8 mouse cellular contexts compared by ENCODE assay signal in genomic region chr7:28464416-28465212, GRCm38 (mm10). TPM values are rescaled to one million over a fixed set of nuclear protein-coding genes. Genes with fewer than 3 reads are reported as not detected.
A peak's percentile ranks its signal among the peaks of the same experiment; 100 is the strongest.
DNase-seq lines count a peak whose midpoint lies in the region; ATAC-seq and TF ChIP-seq lines count a peak whose summit lies in the region.

No protein-coding gene starts in this region.

- no peak for TF ChIP-seq CTCF in cerebellum, adult 2 months (IDR thresholded peaks at IDR 0.05; ENCODE audit: borderline replicate concordance, insufficient read depth, low read depth, low read length)
- TF ChIP-seq CTCF in liver, postnatal 0 days (IDR thresholded peaks at IDR 0.05; ENCODE audit: low read depth), result no peak

- TF ChIP-seq EP300 in liver, postnatal 0 days (IDR thresholded peaks at IDR 0.05; ENCODE audit: low read depth), result no peak

- H3K27ac ChIP-seq in cerebellum, adult 2 months (ENCODE audit: insufficient read depth, low read length), result peak overlapping the region; percentile 7; the same call in 1 of the 2 replicates
- no peak overlapping the region for H3K27ac ChIP-seq in liver, postnatal 0 days (ENCODE audit: low read depth)

- peak; percentile 41 for DNase-seq in ovary, adult 18-20 months (ENCODE audit: low spot score)
- no peak for DNase-seq in ovary, postnatal 10 days (ENCODE audit: low spot score)
- DNase-seq in cerebellum, adult 2 months, result peak; percentile 89 to 94
- peak; percentile 73 to 74 for DNase-seq in frontal cortex, postnatal 25 days (ENCODE audit: low spot score in 2 of 2)
- DNase-seq in kidney, postnatal 4 days, result peak; percentile 81 to 90
- peak; percentile 59 for DNase-seq in liver, postnatal 0 days
- peak; percentile 62 for DNase-seq in retina, embryonic 14.5 days (ENCODE audit: low spot score)

- H3K4me2 ChIP-seq in liver, postnatal 0 days (ENCODE audit: low read depth, low read length), result no peak overlapping the region

- peak; percentile 62; the same call in 1 of the 2 replicates for ATAC-seq in liver, postnatal 0 days
- ATAC-seq in inflammation-experienced regulatory T-cells, adult 6 months, result no peak

- H3K9ac ChIP-seq in liver, postnatal 0 days (replicated peaks), result no peak overlapping the region

- WGBS in cerebellum, adult 2 months, result 15% methylated on average over 10 of the region's 10 CpGs
- 53% methylated on average over 10 of the region's 10 CpGs for WGBS in liver, postnatal 0 days (ENCODE audit: insufficient replicate concordance)

- 0 out of 2 replicates have a peak, but pooled peaks have one; percentile 33 for TF ChIP-seq POLR2A in cerebellum, adult 2 months (IDR thresholded peaks at IDR 0.05; ENCODE audit: borderline replicate concordance, insufficient read depth, low read length)

- H3K9me3 ChIP-seq in liver, postnatal 0 days (ENCODE audit: low read length), result no peaks in the 10 kb centered on the region

- no peaks in the 10 kb centered on the region for H3K27me3 ChIP-seq in cerebellum, adult 2 months (ENCODE audit: control insufficient read depth, insufficient read depth, low read length)
- H3K27me3 ChIP-seq in liver, postnatal 0 days (ENCODE audit: insufficient read depth, low read length), result peaks cover 17% of the 10 kb centered on the region

- peaks cover 11% of the 10 kb centered on the region; the same call in 1 of the 2 replicates for H3K4me1 ChIP-seq in cerebellum, adult 2 months (ENCODE audit: control insufficient read depth, insufficient read depth, low read length)
- H3K4me1 ChIP-seq in liver, postnatal 0 days (ENCODE audit: insufficient read depth), result peaks cover 10% of the 10 kb centered on the region

- H3K4me3 ChIP-seq in cerebellum, adult 2 months (replicated peaks; ENCODE audit: insufficient read depth, low read depth, low read length), result peak overlapping the region; percentile 58
- no peak overlapping the region for H3K4me3 ChIP-seq in liver, postnatal 0 days (ENCODE audit: low read depth, low read length)

- H3K36me3 ChIP-seq in liver, postnatal 0 days (replicated peaks; ENCODE audit: insufficient read depth, low read length), result no peaks in the 10 kb centered on the region

RNA-seq across cellular contexts. Expression of gene Lrfn1, which starts 12.8 kb away (rescaled TPM):
- 39.6 and 41.5 TPM in 2 replicates for polyA plus RNA-seq in cerebellum, adult 2 months (2012; rRNA removed)
- polyA plus RNA-seq in liver, postnatal 0 days (2015; fragmentation: Nextera tagmentation; extraction: Ambion mirVana), result 0.12 and 0.26 TPM in 2 replicates
- under 1 TPM in 1 of 3 experiments, not detected in 2; 0.17 TPM for polyA plus RNA-seq in inflammation-experienced regulatory T-cells, adult 6 months (2017; shearing (Covaris generic))

RNA-seq across cellular contexts. Expression of gene Gmfg, which starts 27.4 kb away (rescaled TPM):
- polyA plus RNA-seq in cerebellum, adult 2 months (2012; rRNA removed), result 2.0 and 2.2 TPM in 2 replicates
- polyA plus RNA-seq in liver, postnatal 0 days (2015; fragmentation: Nextera tagmentation; extraction: Ambion mirVana), result 75.4 and 81.4 TPM in 2 replicates
- polyA plus RNA-seq in inflammation-experienced regulatory T-cells, adult 6 months (2017; shearing (Covaris generic)), result 100 to 1,000 TPM; 470 to 850 (median 500) TPM

RNA-seq across cellular contexts. Expression of gene Ifnl2, which starts 45.6 kb away (rescaled TPM):
- not detected in 2 replicates for polyA plus RNA-seq in cerebellum, adult 2 months (2012; rRNA removed)
- not detected in 2 replicates for polyA plus RNA-seq in liver, postnatal 0 days (2015; fragmentation: Nextera tagmentation; extraction: Ambion mirVana)
- polyA plus RNA-seq in inflammation-experienced regulatory T-cells, adult 6 months (2017; shearing (Covaris generic)), result not detected

RNA-seq across cellular contexts. Expression of gene Ifnl3, which starts 58.0 kb away (rescaled TPM):
- not detected in 2 replicates for polyA plus RNA-seq in cerebellum, adult 2 months (2012; rRNA removed)
- polyA plus RNA-seq in liver, postnatal 0 days (2015; fragmentation: Nextera tagmentation; extraction: Ambion mirVana), result not detected in 2 replicates
- polyA plus RNA-seq in inflammation-experienced regulatory T-cells, adult 6 months (2017; shearing (Covaris generic)), result not detected

Comparison
In these comparisons a context has a peak if more than half of its experiments do, and no peak if none do; other contexts are left out.
1. RNA of gene Lrfn1, which starts 12.8 kb away (polyA plus RNA-seq): 39.6 to 41.5 TPM in cerebellum, adult 2 months; 0.12 to 0.26 TPM in liver, postnatal 0 days and 0.17 TPM in inflammation-experienced regulatory T-cells, adult 6 months; every median in the first group is over 10 times any median in the second.
2. RNA of gene Gmfg, which starts 27.4 kb away (polyA plus RNA-seq): 470 to 850 TPM in inflammation-experienced regulatory T-cells, adult 6 months and 75.4 to 81.4 TPM in liver, postnatal 0 days; 2.0 to 2.2 TPM in cerebellum, adult 2 months; every median in the first group is over 10 times any median in the second.